In genomic region chr10:39451065-39451464, GRCm38 (mm10) we compare ENCODE assay signal across 9 mouse cellular contexts.
DNase-seq lines count a peak whose midpoint lies in the region; ATAC-seq lines count a peak whose summit lies in the region.
"Had no signal": no experiment of that assay in that cellular context is flagged by ENCODE, and none has a peak within 500 bp of the region (broad histone marks: within the 10 kb centered on the region; RNA-seq: fewer than 3 reads in every experiment).

No protein-coding gene starts in this region.

- no peak overlapping the region for H3K4me2 ChIP-seq in midbrain, embryonic 16.5 days (ENCODE audit: low read length)
- H3K4me2 ChIP-seq in midbrain, embryonic 14.5 days (ENCODE audit: low read length), result no peak overlapping the region
- no peak overlapping the region for H3K4me2 ChIP-seq in limb, embryonic 15.5 days

- ATAC-seq in midbrain, embryonic 16.5 days, result no peak
- ATAC-seq in midbrain, embryonic 14.5 days (ENCODE audit: low FRiP score, low TSS enrichment), result no peak
- ATAC-seq in limb, embryonic 15.5 days (ENCODE audit: insufficient number of reproducible peaks, low FRiP score, low TSS enrichment, low read depth), result no peak
- no peak for ATAC-seq in monocyte, adult 5-6 weeks (replicated peaks; ENCODE audit: insufficient number of reproducible peaks, low FRiP score, low TSS enrichment, poor library complexity, severe bottlenecking)

- H3K36me3 ChIP-seq in midbrain, embryonic 16.5 days (ENCODE audit: control insufficient read depth, insufficient read depth, low read length), result no peaks in the 10 kb centered on the region
- no peaks in the 10 kb centered on the region for H3K36me3 ChIP-seq in midbrain, embryonic 14.5 days (ENCODE audit: control insufficient read depth, insufficient read depth, low read length)
- H3K36me3 ChIP-seq in limb, embryonic 15.5 days, result no peaks in the 10 kb centered on the region

- no peaks in the 10 kb centered on the region for H3K9me3 ChIP-seq in midbrain, embryonic 16.5 days (replicated peaks; ENCODE audit: control insufficient read depth, low read length, poor library complexity, severe bottlenecking)
- no peaks in the 10 kb centered on the region for H3K9me3 ChIP-seq in midbrain, embryonic 14.5 days (ENCODE audit: control insufficient read depth, low read length)
- H3K9me3 ChIP-seq in limb, embryonic 15.5 days, result no peaks in the 10 kb centered on the region

- H3K27ac ChIP-seq in midbrain, embryonic 16.5 days (ENCODE audit: low read length), result 0 out of 2 replicates have a peak overlapping the region, but pooled peaks have one; percentile 50
- H3K27ac ChIP-seq in midbrain, embryonic 14.5 days (replicated peaks; ENCODE audit: low read depth, low read length), result no peak overlapping the region
- 0 out of 2 replicates have a peak overlapping the region, but pooled peaks have one; percentile 33 for H3K27ac ChIP-seq in limb, embryonic 15.5 days

- intact Hi-C loops in left cerebral cortex, postnatal 14 days (cut with DNase I), result no loop called here

- 74% methylated on average over 6 of the region's 6 CpGs for WGBS in midbrain, embryonic 16.5 days
- WGBS in midbrain, embryonic 14.5 days, result 91% methylated on average over 6 of the region's 6 CpGs
- 55% methylated on average over 6 of the region's 6 CpGs for WGBS in limb, embryonic 15.5 days

- no peak for DNase-seq in midbrain, embryonic 14.5 days
- peak; percentile 35 for DNase-seq in heart, postnatal 4 days
- no peak for DNase-seq in left cerebral cortex, postnatal 14 days (ENCODE audit: low spot score in 2 of 2)
- no peak for DNase-seq in cerebellum, adult 18-20 months
- DNase-seq in layer of hippocampus, postnatal 14 days (ENCODE audit: low spot score in 2 of 2), result no peak
- DNase-seq: spleen, adult 18-20 months had no signal

- peaks cover 29% of the 10 kb centered on the region; the same call in 1 of the 2 replicates for H3K4me1 ChIP-seq in midbrain, embryonic 16.5 days (ENCODE audit: control insufficient read depth, insufficient read depth, low read length)
- H3K4me1 ChIP-seq in midbrain, embryonic 14.5 days (ENCODE audit: control insufficient read depth, insufficient read depth, low read length), result peaks cover 13% of the 10 kb centered on the region
- peaks cover 24% of the 10 kb centered on the region for H3K4me1 ChIP-seq in limb, embryonic 15.5 days

- H3K9ac ChIP-seq in midbrain, embryonic 16.5 days (ENCODE audit: low read depth, low read length), result no peak overlapping the region
- H3K9ac ChIP-seq in midbrain, embryonic 14.5 days (replicated peaks; ENCODE audit: low read length), result no peak overlapping the region
- no peak overlapping the region for H3K9ac ChIP-seq in limb, embryonic 15.5 days

- H3K4me3 ChIP-seq in midbrain, embryonic 16.5 days (ENCODE audit: low read depth, low read length), result no peak overlapping the region
- H3K4me3 ChIP-seq in midbrain, embryonic 14.5 days (replicated peaks; ENCODE audit: low read depth, low read length), result no peak overlapping the region
- no peak overlapping the region for H3K4me3 ChIP-seq in limb, embryonic 15.5 days

- no peaks in the 10 kb centered on the region for H3K27me3 ChIP-seq in midbrain, embryonic 16.5 days (ENCODE audit: control insufficient read depth, insufficient read depth, low read depth, low read length)
- no peaks in the 10 kb centered on the region for H3K27me3 ChIP-seq in midbrain, embryonic 14.5 days (ENCODE audit: control insufficient read depth, insufficient read depth, low read length)
- no peaks in the 10 kb centered on the region for H3K27me3 ChIP-seq in limb, embryonic 15.5 days
